Mouse (Mus musculus): ENCODE data around the gene Podn.

DNA sequence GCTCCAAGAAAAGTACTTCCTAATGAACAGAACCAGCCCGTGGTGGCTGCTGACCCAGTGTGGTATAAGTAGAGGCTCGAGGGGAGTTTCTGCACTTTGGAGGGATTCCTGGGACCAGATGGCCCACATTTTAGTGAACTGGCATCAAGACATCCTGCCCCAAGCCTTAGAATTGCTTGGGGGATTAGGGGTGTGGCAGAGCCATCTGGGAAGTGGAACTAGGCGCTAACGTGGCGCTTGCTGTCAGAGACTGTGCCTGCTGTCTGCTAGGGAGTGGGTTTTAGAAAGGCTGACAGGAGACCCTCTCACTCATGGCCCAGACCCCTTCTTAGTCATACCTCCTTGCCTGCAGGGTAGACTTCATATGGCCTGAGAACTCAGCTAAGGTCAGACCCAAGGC, 110.4 kb downstream of the Podn start:
- TF ChIP-seq CTCF (IDR thresholded peaks at IDR 0.05; ENCODE audit: extremely low read depth, insufficient read length, insufficient replicate concordance, low read depth, low read length) = no peak
- no peak for TF ChIP-seq POLR2A (IDR thresholded peaks at IDR 0.05; ENCODE audit: low read depth, low read length)
